Comparison of ENCODE assay signal across 9 mouse cellular contexts in genomic region chr9:122922436-122922835, GRCm38 (mm10). TPM values are rescaled to one million over a fixed set of nuclear protein-coding genes. Genes with fewer than 3 reads are reported as not detected.
A peak's percentile ranks its signal among the peaks of the same experiment; 100 is the strongest.
DNase-seq lines count a peak whose midpoint lies in the region; ATAC-seq lines count a peak whose summit lies in the region.
"Had no signal": no experiment of that assay in that cellular context is flagged by ENCODE, and none has a peak within 500 bp of the region (broad histone marks: within the 10 kb centered on the region; RNA-seq: fewer than 3 reads in every experiment).

No protein-coding gene starts in this region.

- H3K27ac ChIP-seq in heart, embryonic 15.5 days: no peak overlapping the region
- peak overlapping the region; percentile 99; the same call in 1 of the 2 replicates for H3K27ac ChIP-seq in embryonic facial prominence, embryonic 10.5 days (replicated peaks)
- peak overlapping the region; percentile 88; the same call in 1 of the 2 replicates for H3K27ac ChIP-seq in hindbrain, embryonic 15.5 days (replicated peaks)
- H3K27ac ChIP-seq in midbrain, embryonic 13.5 days: no peak overlapping the region

- ATAC-seq in heart, embryonic 15.5 days (replicated peaks; ENCODE audit: insufficient number of reproducible peaks, insufficient read depth, low FRiP score, low read depth): no peak
- ATAC-seq in hindbrain, embryonic 15.5 days (ENCODE audit: low FRiP score, low read depth): peak; percentile 76; the same call in 1 of the 2 replicates
- peak; percentile 70 for ATAC-seq in midbrain, embryonic 13.5 days
- ATAC-seq in megakaryocyte, adult 5-6 weeks (ENCODE audit: poor library complexity, severe bottlenecking): no peak

- peaks cover 27% of the 10 kb centered on the region for H3K36me3 ChIP-seq in heart, embryonic 15.5 days
- peaks cover 33% of the 10 kb centered on the region for H3K36me3 ChIP-seq in embryonic facial prominence, embryonic 10.5 days (replicated peaks)
- peaks cover 27% of the 10 kb centered on the region for H3K36me3 ChIP-seq in hindbrain, embryonic 15.5 days
- peaks cover 28% of the 10 kb centered on the region for H3K36me3 ChIP-seq in midbrain, embryonic 13.5 days

- H3K27me3 ChIP-seq in heart, embryonic 15.5 days: 0 out of 2 replicates have a peak, but pooled peaks cover 4% of the 10 kb centered on the region
- H3K27me3 ChIP-seq in embryonic facial prominence, embryonic 10.5 days (replicated peaks; ENCODE audit: low read depth, poor library complexity, severe bottlenecking): peaks cover 19% of the 10 kb centered on the region
- no peaks in the 10 kb centered on the region for H3K27me3 ChIP-seq in hindbrain, embryonic 15.5 days
- H3K27me3 ChIP-seq in midbrain, embryonic 13.5 days: no peaks in the 10 kb centered on the region
- H3K27me3 ChIP-seq: CH12.LX had no signal

- peak overlapping the region; percentile 90 for H3K4me3 ChIP-seq in heart, embryonic 15.5 days
- H3K4me3 ChIP-seq in embryonic facial prominence, embryonic 10.5 days: peak overlapping the region; percentile 94
- peak overlapping the region; percentile 90 for H3K4me3 ChIP-seq in hindbrain, embryonic 15.5 days
- peak overlapping the region; percentile 87 for H3K4me3 ChIP-seq in midbrain, embryonic 13.5 days (replicated peaks)

- intact Hi-C loops in heart, postnatal 36 days (cut with DNase I): no loop called here

- WGBS in heart, embryonic 15.5 days: 28% methylated on average over 3 of the region's 3 CpGs
- WGBS in embryonic facial prominence, embryonic 10.5 days: 20% methylated on average over 3 of the region's 3 CpGs
- WGBS in hindbrain, embryonic 15.5 days: 22% methylated on average over 3 of the region's 3 CpGs
- WGBS in midbrain, embryonic 13.5 days: 24% methylated on average over 3 of the region's 3 CpGs

- H3K9ac ChIP-seq in heart, embryonic 15.5 days: no peak overlapping the region; the same call in 1 of the 2 replicates
- H3K9ac ChIP-seq in hindbrain, embryonic 15.5 days: peak overlapping the region; percentile 99
- H3K9ac ChIP-seq in midbrain, embryonic 13.5 days (replicated peaks): peak overlapping the region; percentile 98

- DNase-seq in heart, postnatal 36 days: no peak
- no peak for DNase-seq in embryonic facial prominence, embryonic 10.5 days (ENCODE audit: low spot score)
- DNase-seq in spleen, adult 18-20 months: no peak
- DNase-seq in left cerebral cortex, adult 8-10 months (ENCODE audit: low spot score in 2 of 2): no peak

- H3K9me3 ChIP-seq in heart, embryonic 15.5 days (replicated peaks): no peaks in the 10 kb centered on the region
- H3K9me3 ChIP-seq in embryonic facial prominence, embryonic 10.5 days: no peaks in the 10 kb centered on the region
- no peaks in the 10 kb centered on the region for H3K9me3 ChIP-seq in hindbrain, embryonic 15.5 days
- no peaks in the 10 kb centered on the region for H3K9me3 ChIP-seq in midbrain, embryonic 13.5 days

- peaks cover 6% of the 10 kb centered on the region; the same call in 1 of the 2 replicates for H3K4me1 ChIP-seq in heart, embryonic 15.5 days (replicated peaks)
- peaks cover 6% of the 10 kb centered on the region for H3K4me1 ChIP-seq in embryonic facial prominence, embryonic 10.5 days
- peaks cover 6% of the 10 kb centered on the region for H3K4me1 ChIP-seq in hindbrain, embryonic 15.5 days (replicated peaks)
- peaks cover 6% of the 10 kb centered on the region for H3K4me1 ChIP-seq in midbrain, embryonic 13.5 days (replicated peaks)

- H3K4me2 ChIP-seq in heart, embryonic 15.5 days: peak overlapping the region; percentile 81
- H3K4me2 ChIP-seq in hindbrain, embryonic 15.5 days: peak overlapping the region; percentile 73
- peak overlapping the region; percentile 66 for H3K4me2 ChIP-seq in midbrain, embryonic 13.5 days (replicated peaks)

RNA-seq across cellular contexts. Expression of gene Zfp105, which starts 0.4 kb away (rescaled TPM):
- 9.4 and 9.6 TPM in 2 replicates for polyA plus RNA-seq in heart, embryonic 15.5 days (2015; fragmentation: Nextera tagmentation; extraction: Ambion mirVana)
- 1 to 10 TPM; 1.9 to 2.0 TPM for total RNA-seq in heart, postnatal 36 days (2021)
- 32.4 and 33.8 TPM in 2 replicates for polyA plus RNA-seq in embryonic facial prominence, embryonic 10.5 days (2016; fragmentation: Nextera tagmentation; extraction: Ambion mirVana)
- 18.3 and 19.5 TPM in 2 replicates for polyA plus RNA-seq in hindbrain, embryonic 15.5 days (2015; fragmentation: Nextera tagmentation; extraction: Ambion mirVana)
- polyA plus RNA-seq in midbrain, embryonic 13.5 days (2015; fragmentation: Nextera tagmentation; extraction: Ambion mirVana): 31.0 and 32.4 TPM in 2 replicates
- 1.1 and 1.8 TPM in 2 replicates for total RNA-seq in megakaryocyte, adult 5-6 weeks (2015)
- total RNA-seq in megakaryocyte, adult 5-6 weeks (2017): 0.16 and 1.5 TPM in 2 replicates
- total RNA-seq in left cerebral cortex, adult 8-10 months (2022): 1 to 10 TPM; 6.2 to 9.3 (median 8.3) TPM
- total RNA-seq: CH12.LX had no signal

RNA-seq across cellular contexts. Expression of gene 1110059G10Rik, which starts 28.4 kb away (rescaled TPM):
- 18.7 and 23.7 TPM in 2 replicates for polyA plus RNA-seq in heart, embryonic 15.5 days (2015; fragmentation: Nextera tagmentation; extraction: Ambion mirVana)
- 10 to 100 TPM; 15.4 to 19.0 TPM for total RNA-seq in heart, postnatal 36 days (2021)
- 22.0 and 23.6 TPM in 2 replicates for polyA plus RNA-seq in embryonic facial prominence, embryonic 10.5 days (2016; fragmentation: Nextera tagmentation; extraction: Ambion mirVana)
- polyA plus RNA-seq in hindbrain, embryonic 15.5 days (2015; fragmentation: Nextera tagmentation; extraction: Ambion mirVana): 24.0 and 32.8 TPM in 2 replicates
- 36.8 and 38.7 TPM in 2 replicates for polyA plus RNA-seq in midbrain, embryonic 13.5 days (2015; fragmentation: Nextera tagmentation; extraction: Ambion mirVana)
- total RNA-seq in megakaryocyte, adult 5-6 weeks (2015): 67.0 and 70.8 TPM in 2 replicates
- 39.0 and 45.4 TPM in 2 replicates for total RNA-seq in megakaryocyte, adult 5-6 weeks (2017)
- total RNA-seq in left cerebral cortex, adult 8-10 months (2022): 10 to 100 TPM; 20.1 to 23.4 (median 21.1) TPM

RNA-seq across cellular contexts. Expression of gene Kif15, which starts 28.4 kb away (rescaled TPM):
- polyA plus RNA-seq in heart, embryonic 15.5 days (2015; fragmentation: Nextera tagmentation; extraction: Ambion mirVana): 23.8 and 31.2 TPM in 2 replicates
- under 1 TPM; 0.78 to 0.87 TPM for total RNA-seq in heart, postnatal 36 days (2021)
- 89.5 and 97.8 TPM in 2 replicates for polyA plus RNA-seq in embryonic facial prominence, embryonic 10.5 days (2016; fragmentation: Nextera tagmentation; extraction: Ambion mirVana)
- 13.4 and 17.4 TPM in 2 replicates for polyA plus RNA-seq in hindbrain, embryonic 15.5 days (2015; fragmentation: Nextera tagmentation; extraction: Ambion mirVana)
- 32.5 and 33.2 TPM in 2 replicates for polyA plus RNA-seq in midbrain, embryonic 13.5 days (2015; fragmentation: Nextera tagmentation; extraction: Ambion mirVana)
- 122 and 123 TPM in 2 replicates for total RNA-seq in megakaryocyte, adult 5-6 weeks (2015)
- 396 and 423 TPM in 2 replicates for total RNA-seq in megakaryocyte, adult 5-6 weeks (2017)
- total RNA-seq in left cerebral cortex, adult 8-10 months (2022): 1 to 10 TPM; 1.0 to 1.6 (median 1.0) TPM

RNA-seq across cellular contexts. Expression of gene Zkscan7, which starts 37.0 kb away (rescaled TPM):
- polyA plus RNA-seq in heart, embryonic 15.5 days (2015; fragmentation: Nextera tagmentation; extraction: Ambion mirVana): 1.9 and 2.6 TPM in 2 replicates
- total RNA-seq in heart, postnatal 36 days (2021): 1 to 10 TPM; 6.3 to 6.6 TPM
- polyA plus RNA-seq in embryonic facial prominence, embryonic 10.5 days (2016; fragmentation: Nextera tagmentation; extraction: Ambion mirVana): 3.2 and 3.6 TPM in 2 replicates
- 3.3 and 4.5 TPM in 2 replicates for polyA plus RNA-seq in hindbrain, embryonic 15.5 days (2015; fragmentation: Nextera tagmentation; extraction: Ambion mirVana)
- 4.7 TPM in 2 replicates for polyA plus RNA-seq in midbrain, embryonic 13.5 days (2015; fragmentation: Nextera tagmentation; extraction: Ambion mirVana)
- 0.25 and 0.34 TPM in 2 replicates for total RNA-seq in megakaryocyte, adult 5-6 weeks (2015)
- total RNA-seq in megakaryocyte, adult 5-6 weeks (2017): 0.51 and 0.69 TPM in 2 replicates
- 1 to 10 TPM; 5.1 to 5.7 (median 5.5) TPM for total RNA-seq in left cerebral cortex, adult 8-10 months (2022)

RNA-seq across cellular contexts. Expression of gene Zfp445, which starts 56.6 kb away (rescaled TPM):
- 33.1 and 41.2 TPM in 2 replicates for polyA plus RNA-seq in heart, embryonic 15.5 days (2015; fragmentation: Nextera tagmentation; extraction: Ambion mirVana)
- 10 to 100 TPM; 81.3 to 84.5 TPM for total RNA-seq in heart, postnatal 36 days (2021)
- polyA plus RNA-seq in embryonic facial prominence, embryonic 10.5 days (2016; fragmentation: Nextera tagmentation; extraction: Ambion mirVana): 84.8 and 85.6 TPM in 2 replicates
- 96.3 and 96.8 TPM in 2 replicates for polyA plus RNA-seq in hindbrain, embryonic 15.5 days (2015; fragmentation: Nextera tagmentation; extraction: Ambion mirVana)
- 109 and 116 TPM in 2 replicates for polyA plus RNA-seq in midbrain, embryonic 13.5 days (2015; fragmentation: Nextera tagmentation; extraction: Ambion mirVana)
- 27.6 and 29.1 TPM in 2 replicates for total RNA-seq in megakaryocyte, adult 5-6 weeks (2015)
- total RNA-seq in megakaryocyte, adult 5-6 weeks (2017): 50.0 and 59.3 TPM in 2 replicates
- total RNA-seq in left cerebral cortex, adult 8-10 months (2022): 100 to 1,000 TPM; 161 to 172 (median 163) TPM

Comparison
In these comparisons a context has a peak if more than half of its experiments do, and no peak if none do; other contexts are left out.
1. ATAC-seq: peak in hindbrain, embryonic 15.5 days (single experiment) and midbrain, embryonic 13.5 days (single experiment); none in heart, embryonic 15.5 days (single experiment) and megakaryocyte, adult 5-6 weeks (single experiment).
2. H3K27ac ChIP-seq: peak in embryonic facial prominence, embryonic 10.5 days (single experiment) and hindbrain, embryonic 15.5 days (single experiment); none in heart, embryonic 15.5 days (single experiment) and midbrain, embryonic 13.5 days (single experiment).
3. Peak in every context shown above with its lines, with median percentiles within 50 percentile points of each other: H3K4me2 ChIP-seq and H3K4me3 ChIP-seq.